Mouse (Mus musculus): ENCODE measurements around the gene Tnfrsf13c.

DNA sequence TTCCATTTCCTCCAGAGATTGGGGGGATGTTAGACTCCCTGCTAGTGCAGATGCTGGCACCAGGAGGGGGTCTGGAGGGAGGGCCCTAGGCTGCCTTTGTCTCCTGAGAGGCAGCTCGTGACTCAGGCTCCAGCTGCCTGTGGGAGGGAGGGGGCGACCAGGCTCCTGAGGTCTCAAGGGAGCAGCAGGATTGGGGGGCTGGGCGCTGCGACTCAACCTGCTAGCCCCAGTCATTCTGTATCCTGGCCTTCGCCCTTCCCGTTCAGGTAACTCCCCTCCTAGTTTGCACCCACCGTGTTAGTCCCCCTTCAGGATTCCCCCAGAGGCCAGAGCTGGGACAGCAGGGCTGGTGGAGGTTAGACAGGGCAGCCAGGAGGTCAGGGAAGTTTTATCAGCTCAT, 7.1 kb downstream of the Tnfrsf13c start:
- TF ChIP-seq POLR2A (IDR thresholded peaks at IDR 0.05; ENCODE audit: borderline replicate concordance, control insufficient read depth, low read depth, low read length) (no peak), CTCF (IDR thresholded peaks at IDR 0.05; ENCODE audit: control insufficient read depth, insufficient read depth, low read length) (no peak)

Data from bone marrow, adult 2 months (tissue).